Mouse (Mus musculus) CD8-positive naive resting alpha-beta T cell, adult 2 months (primary cell): ENCODE results near the gene Ccnb3.
"Not testable (repeated sequence)": the region's sequence is repeated elsewhere in the genome, so short reads cannot be mapped to it uniquely, and the experiment has no call there.

ENCODE experiments used
- DNase-seq, 2 experiments: peaks; one replicate each; pipeline ENCODE4 v3.0.0; 2022; ENCODE audit warnings: low read depth in 2 of 2, low spot score in 2 of 2

The Ccnb3 gene

GRCm38 (mm10) chrX:7041519-7041918, at the start of gene Ccnb3:
TSS of gene Ccnb3 (minus strand) at chrX:7041619.
- no peak for DNase-seq

DNA sequence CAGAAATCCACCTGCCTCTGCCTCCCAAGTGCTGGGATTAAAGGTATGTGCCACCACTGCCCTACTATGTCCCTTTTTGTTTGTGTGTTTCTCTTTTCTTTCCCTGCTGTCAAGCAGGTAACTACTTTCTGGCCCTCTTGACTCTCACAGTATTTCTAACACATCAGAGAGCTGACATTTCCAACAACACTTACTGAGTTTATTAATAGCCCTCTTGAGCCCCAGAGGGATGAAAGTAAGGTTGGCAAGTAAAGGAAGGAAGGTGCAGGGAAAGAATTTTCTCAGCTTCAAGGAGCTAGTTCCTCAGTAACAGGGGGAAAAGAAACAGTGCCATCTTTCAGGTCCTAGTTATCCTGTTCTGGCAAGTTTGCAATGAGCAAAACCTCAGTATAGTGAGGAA, 48.9 kb upstream of the Ccnb3 start:
- DNase-seq = no peak

- no peak for DNase-seq
Measured at GRCm38 (mm10) chrX:7085878-7086277, 44.5 kb upstream of the Ccnb3 start.

DNA sequence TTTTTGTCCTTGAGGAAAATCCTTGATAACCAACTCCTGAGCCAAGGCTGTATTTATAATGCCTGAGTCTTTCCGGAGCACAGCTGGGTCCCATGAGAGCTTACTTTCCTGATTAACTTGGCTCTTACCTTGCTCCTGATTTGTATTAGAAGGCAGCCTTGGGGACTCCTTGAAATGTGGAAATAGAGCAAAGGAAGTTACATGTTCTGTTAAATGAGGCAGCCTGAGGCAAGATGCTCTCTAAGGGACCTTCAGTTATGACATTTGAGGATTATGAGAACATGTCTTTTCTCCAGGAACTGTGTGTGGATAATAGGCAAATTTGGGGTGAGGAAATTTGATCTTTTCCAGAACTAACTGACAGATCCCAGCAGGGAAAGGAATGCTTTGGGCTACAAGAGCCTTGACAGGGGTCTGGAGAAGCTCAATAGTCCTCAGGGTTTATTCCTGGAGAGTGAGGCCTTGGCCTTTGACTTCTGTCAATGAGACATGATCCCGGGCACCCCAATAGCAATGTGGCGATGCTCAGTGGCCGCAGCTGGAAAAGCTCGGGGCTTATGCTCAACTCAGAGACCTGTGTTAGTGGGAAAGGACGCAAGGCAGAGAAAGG, 38.5 kb upstream of the Ccnb3 start:
- DNase-seq = no peak

GRCm38 (mm10) chrX:7068002-7068401, 26.6 kb upstream of the Ccnb3 start:
- DNase-seq = no peak

DNA sequence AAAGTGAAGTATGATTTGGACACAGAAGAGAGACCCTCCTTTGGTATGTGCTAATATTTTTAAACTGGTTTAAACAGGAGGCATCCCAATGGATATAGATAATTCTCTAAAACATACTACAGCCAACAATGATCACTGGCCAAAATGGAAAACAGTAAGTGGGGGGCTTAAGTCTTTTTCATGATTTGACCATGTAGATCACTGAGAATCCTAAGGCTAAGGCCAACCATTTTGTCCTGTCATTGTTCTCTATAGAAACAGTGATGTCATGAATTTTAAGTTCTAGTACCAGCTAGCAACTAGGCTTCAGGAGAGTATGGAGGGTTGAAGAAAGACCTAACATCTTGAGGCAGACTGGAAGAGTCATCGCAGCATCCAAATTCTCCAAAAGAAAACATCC, 25.8 kb upstream of the Ccnb3 start, which contains the start of gene Akap4:
TSS of gene Akap4 (plus strand) at position 301 of the 400 bp plus-strand sequence.
- no peak for DNase-seq

DNA sequence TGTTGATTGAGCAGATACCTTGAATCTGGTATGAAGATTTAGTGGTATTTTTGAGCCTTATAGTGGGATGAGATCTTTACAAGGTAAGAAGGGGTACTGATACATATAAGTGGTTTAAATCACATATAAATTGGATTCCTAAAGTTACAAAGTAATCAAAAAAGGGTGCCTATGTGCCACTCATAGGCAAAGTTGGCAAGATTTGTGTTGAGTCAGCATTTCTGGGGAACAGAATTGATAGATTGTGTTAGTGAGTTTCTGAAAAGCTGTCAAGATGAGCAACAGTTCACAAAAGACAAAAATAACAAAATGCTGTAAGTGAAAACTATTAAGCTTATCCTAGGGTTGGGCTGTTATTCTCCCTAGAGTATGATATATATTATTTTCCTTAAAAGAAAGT, 22.7 kb upstream of the Ccnb3 start:
- no peak for DNase-seq

- no peak for DNase-seq
Measured at GRCm38 (mm10) chrX:7057634-7058033, 16.2 kb upstream of the Ccnb3 start.

GRCm38 (mm10) chrX:7057056-7057455, 15.6 kb upstream of the Ccnb3 start:
- no peak for DNase-seq

GRCm38 (mm10) chrX:6983916-6984315, 57.5 kb downstream of the Ccnb3 start:
- not testable (repeated sequence) for DNase-seq

DNA sequence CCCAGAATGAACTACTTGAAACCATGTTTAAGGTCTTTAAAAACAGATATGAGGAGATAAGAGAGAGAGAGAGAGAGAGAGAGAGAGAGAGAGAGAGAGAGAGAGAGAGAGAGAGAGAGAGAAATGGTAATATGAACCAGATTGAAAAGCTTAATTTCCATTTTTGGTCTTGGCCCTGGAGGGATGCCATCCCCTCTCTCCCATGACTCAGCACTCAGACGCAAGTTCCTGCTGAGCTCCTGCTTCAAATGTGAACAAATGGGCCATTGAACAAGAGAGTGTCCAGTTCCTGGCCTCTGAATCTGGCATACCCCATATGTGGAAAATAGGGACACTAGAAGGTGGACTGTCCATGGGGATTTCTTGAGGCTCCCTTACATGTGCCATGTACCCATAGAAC, 69.5 kb downstream of the Ccnb3 start:
- no peak for DNase-seq

DNA sequence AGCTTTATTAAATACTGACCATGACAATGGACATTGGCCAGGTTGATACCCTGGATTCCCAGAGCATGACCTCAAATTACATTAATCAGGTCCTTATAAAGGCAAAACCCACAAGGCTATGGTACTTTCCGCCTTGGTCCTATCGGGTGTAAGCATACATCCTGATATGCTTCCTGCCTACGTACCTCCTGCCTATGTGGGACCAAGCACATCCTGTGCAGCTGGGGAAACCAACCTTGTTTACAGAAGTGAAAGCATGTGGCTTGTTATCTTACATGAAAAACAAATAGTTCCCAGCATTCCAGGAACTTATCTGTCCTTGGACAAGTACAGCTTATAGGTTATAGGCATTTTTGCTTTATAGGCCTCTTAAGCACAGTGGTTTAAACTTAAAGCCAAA, 72.8 kb downstream of the Ccnb3 start:
- no peak for DNase-seq
